Mouse (Mus musculus) forebrain, embryonic 13.5 days (tissue): ENCODE results near the gene Trim33. TPM values are rescaled to one million over a fixed set of nuclear protein-coding genes. Genes with fewer than 3 reads are reported as not detected.

Experiments used
- ATAC-seq: fragments of 200-750 bp; cut with Nextera tagmentation; 2 replicates; pipeline ENCODE4 v1.8.0; 2017
- H3K27ac ChIP-seq: fragments of 300-500 bp; sonication (generic); 2 replicates; pipeline ENCODE4 v1.5.1; 2015; ENCODE audit warnings: inconsistent platforms, mild to moderate bottlenecking, moderate library complexity
- H3K27me3 ChIP-seq: fragments of 300-500 bp; sonication (generic); 2 replicates; pipeline ENCODE4 v1.6.1; 2015; ENCODE audit warnings: mild to moderate bottlenecking, inconsistent platforms
- H3K36me3 ChIP-seq: fragments of 300-500 bp; sonication (generic); 2 replicates; pipeline ENCODE4 v1.6.1; 2015; ENCODE audit warnings: mild to moderate bottlenecking, inconsistent platforms; ENCODE audit not compliant: poor library complexity, severe bottlenecking
- H3K4me1 ChIP-seq: fragments of 300-500 bp; sonication (generic); 2 replicates; pipeline ENCODE4 v1.6.1; 2015; ENCODE audit warnings: inconsistent platforms
- H3K4me2 ChIP-seq: fragments of 300-500 bp; sonication (generic); 2 replicates; pipeline ENCODE4 v1.6.1; 2015; ENCODE audit warnings: inconsistent platforms, mild to moderate bottlenecking, moderate library complexity
- H3K4me3 ChIP-seq: fragments of 300-500 bp; sonication (generic); 2 replicates; pipeline ENCODE4 v1.5.1; 2015; ENCODE audit warnings: mild to moderate bottlenecking, inconsistent platforms
- H3K9ac ChIP-seq: fragments of 300-500 bp; sonication (generic); 2 replicates; pipeline ENCODE4 v1.6.1; 2015; ENCODE audit warnings: mild to moderate bottlenecking, inconsistent platforms
- H3K9me3 ChIP-seq: fragments of 300-500 bp; sonication (generic); replicated peaks from 2 replicates; pipeline ENCODE4 v1.6.1; 2016; ENCODE audit warnings: inconsistent platforms
- WGBS: fragments of 180-500 bp; shearing (Covaris S2); methylation state at CpG from one replicate; pipeline ENCODE4 v1.1.7; 2015; 5-methylcytosine and 5-hydroxymethylcytosine counted together
- polyA plus RNA-seq: library from polyadenylated mRNA; unstranded; fragments of >200 nt; fragmentation: Nextera tagmentation; extraction: Ambion mirVana; gene quantifications from 2 replicates; pipeline ENCODE4 v1.2.1, GENCODE M21; 2015

The Trim33 gene
- polyA plus RNA-seq, 1 experiment from 2014 or later, result 33.0 TPM

DNA sequence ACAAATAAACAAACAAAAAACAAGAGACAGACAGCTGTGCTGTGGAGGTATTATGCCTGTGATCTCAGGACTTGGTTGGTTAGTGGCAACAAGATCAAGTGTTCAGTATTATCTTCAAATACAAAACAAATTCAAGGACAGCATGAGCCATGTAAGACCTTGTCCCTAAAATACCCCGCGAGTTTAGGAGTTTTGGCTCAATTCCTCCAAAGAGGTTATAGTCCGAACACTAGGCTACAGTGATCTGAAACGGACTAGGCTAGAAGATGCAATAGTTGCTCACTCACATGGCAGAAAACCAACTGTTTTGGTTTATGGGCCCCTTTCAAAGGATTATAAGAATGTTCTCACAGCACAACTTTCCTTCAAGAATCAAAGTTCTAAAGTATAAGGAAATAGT, 9.7 kb downstream of the Trim33 start:
- Histone ChIP-seq H3K4me1 (no peaks in the 10 kb centered on the region), H3K9ac (no peak overlapping the region), H3K27ac (no peak overlapping the region), H3K4me3 (no peak overlapping the region), H3K4me2 (no peak overlapping the region), H3K27me3 (no peaks in the 10 kb centered on the region), H3K9me3 (no peaks in the 10 kb centered on the region), H3K36me3 (no peaks in the 10 kb centered on the region)
- 92% methylated on average over 4 of the region's 4 CpGs for WGBS
- ATAC-seq, result no peak

DNA sequence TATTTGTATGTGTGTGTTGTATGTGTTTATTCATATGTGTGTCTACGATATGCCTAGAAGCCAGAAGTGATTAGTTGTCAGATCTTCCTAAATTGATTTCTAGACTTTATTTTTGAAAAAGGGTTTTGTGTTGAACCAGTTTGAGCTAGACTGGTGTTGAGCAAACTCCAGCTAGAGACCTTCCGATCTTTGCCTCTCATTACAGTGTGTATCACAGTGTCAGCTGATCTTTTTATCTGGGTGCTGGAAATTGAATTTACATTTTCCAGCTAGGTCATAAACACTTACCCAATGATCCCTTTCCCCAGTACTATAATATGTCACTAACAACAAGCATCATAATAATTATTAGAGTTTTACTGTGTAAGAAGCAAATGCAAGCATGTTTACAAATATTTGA, 12.0 kb downstream of the Trim33 start:
- Histone ChIP-seq H3K4me1 (no peaks in the 10 kb centered on the region), H3K36me3 (no peaks in the 10 kb centered on the region), H3K27me3 (no peaks in the 10 kb centered on the region), H3K4me2 (no peak overlapping the region), H3K9ac (no peak overlapping the region), H3K9me3 (no peaks in the 10 kb centered on the region), H3K4me3 (no peak overlapping the region), H3K27ac (no peak overlapping the region)
- ATAC-seq, result no peak
- 94% methylated on average over 2 of the region's 2 CpGs for WGBS

DNA sequence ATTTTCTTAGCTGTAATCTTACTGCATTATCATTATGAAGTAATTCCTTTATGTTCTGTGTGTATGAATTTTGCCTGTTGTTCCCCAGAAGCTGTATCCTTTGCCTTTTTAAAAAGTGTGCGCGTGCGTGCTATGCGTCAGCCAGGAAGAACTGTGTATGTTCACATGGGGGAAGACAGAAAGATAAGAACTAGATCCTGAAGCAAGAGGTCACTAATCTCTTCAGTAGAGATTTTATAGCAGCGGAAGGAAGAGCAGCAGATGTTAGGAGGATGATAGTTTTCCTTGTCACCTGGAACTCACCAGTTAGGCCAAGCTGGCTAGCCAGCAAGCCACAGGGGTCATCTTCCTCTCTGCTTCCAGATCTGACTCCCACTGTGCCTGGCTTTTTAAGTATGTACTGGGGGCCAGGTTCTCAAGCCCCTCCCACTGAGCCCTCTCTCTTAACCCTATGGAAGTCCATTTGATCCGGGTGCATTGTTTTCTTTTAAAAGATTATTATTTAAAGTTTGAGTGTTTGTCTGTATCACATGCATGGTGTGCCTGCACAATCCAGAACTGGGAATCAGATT, 26.4 kb downstream of the Trim33 start:
- Histone ChIP-seq H3K4me2 (no peak overlapping the region), H3K36me3 (no peaks in the 10 kb centered on the region), H3K27me3 (no peaks in the 10 kb centered on the region), H3K4me1 (peaks cover 13% of the 10 kb centered on the region), H3K9ac (no peak overlapping the region), H3K27ac (no peak overlapping the region), H3K9me3 (no peaks in the 10 kb centered on the region), H3K4me3 (no peak overlapping the region)
- WGBS, result 81% methylated on average over 6 of the region's 6 CpGs
- no peak for ATAC-seq

DNA sequence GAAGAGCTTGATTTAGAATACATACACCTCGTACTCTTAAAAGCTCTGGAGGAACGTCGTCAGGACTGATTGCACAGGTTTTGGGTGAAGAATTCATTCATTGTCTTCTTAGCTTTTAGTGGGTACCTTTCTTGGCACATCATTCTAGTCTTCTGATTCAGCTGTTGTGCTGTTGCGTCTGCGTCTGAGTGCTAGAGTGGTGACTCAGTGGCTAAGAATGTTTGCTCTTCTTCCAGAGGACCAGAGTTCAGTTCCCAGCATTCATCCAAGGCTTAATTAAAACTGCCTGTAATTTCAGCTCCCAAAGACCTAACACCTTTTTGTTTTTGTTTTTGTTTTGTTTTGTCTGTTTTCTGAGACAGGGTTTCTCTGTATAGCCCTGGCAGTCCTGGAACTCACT, 30.2 kb downstream of the Trim33 start:
- Histone ChIP-seq H3K4me2 (no peak overlapping the region), H3K9me3 (no peaks in the 10 kb centered on the region), H3K4me1 (peaks cover 13% of the 10 kb centered on the region), H3K36me3 (peaks cover 11% of the 10 kb centered on the region; the same call in 1 of the 2 replicates), H3K27me3 (no peaks in the 10 kb centered on the region), H3K4me3 (no peak overlapping the region), H3K27ac (no peak overlapping the region), H3K9ac (no peak overlapping the region)
- ATAC-seq, result no peak
- WGBS, result 61% methylated on average over 5 of the region's 5 CpGs

DNA sequence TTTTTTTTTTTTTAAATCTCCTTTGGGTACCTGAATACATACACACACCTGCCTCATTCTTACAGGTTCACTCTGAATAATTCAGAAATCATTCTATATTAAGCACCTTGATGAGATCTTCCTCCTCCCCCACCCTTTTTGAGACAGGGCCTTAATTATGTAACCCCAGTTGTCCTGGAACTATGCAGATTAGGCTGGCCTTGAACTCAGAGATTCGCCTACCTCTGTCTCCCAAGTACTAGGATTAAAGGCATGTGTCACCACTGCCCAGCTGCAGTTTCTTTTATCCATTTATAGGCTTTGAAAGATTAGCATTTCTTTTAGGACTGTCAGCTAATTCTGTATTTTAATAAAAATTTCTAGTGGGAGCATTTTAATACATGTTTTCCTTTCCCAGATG, 30.7 kb downstream of the Trim33 start:
- Histone ChIP-seq H3K4me1 (peaks cover 13% of the 10 kb centered on the region), H3K9me3 (no peaks in the 10 kb centered on the region), H3K4me2 (no peak overlapping the region), H3K36me3 (peaks cover 15% of the 10 kb centered on the region; the same call in 1 of the 2 replicates), H3K9ac (no peak overlapping the region), H3K27me3 (no peaks in the 10 kb centered on the region), H3K27ac (no peak overlapping the region), H3K4me3 (no peak overlapping the region)
- WGBS, result 39% methylated on average over 1 of the region's 1 CpGs
- ATAC-seq, result no peak

DNA sequence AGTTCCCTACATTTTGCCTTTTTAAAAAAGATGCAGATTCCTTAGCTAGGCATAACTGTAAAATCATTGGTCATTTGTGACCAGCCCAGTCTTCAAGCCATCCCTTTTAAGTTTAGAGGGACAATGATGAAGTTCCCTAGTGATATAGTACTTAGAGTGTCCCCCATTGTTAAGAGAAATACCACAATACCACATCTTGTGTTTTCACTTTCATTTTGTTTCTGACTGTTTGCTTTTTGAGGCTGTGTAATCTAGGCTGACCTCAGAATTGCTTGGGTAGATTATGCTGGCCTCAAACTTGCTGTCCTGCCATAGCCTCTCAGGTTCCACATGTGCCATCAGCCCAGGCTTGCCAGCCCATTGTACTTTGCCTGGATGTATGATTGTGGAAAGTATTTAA, 35.2 kb downstream of the Trim33 start:
- H3K9ac ChIP-seq, result no peak overlapping the region
- no peak overlapping the region for H3K27ac ChIP-seq
- H3K27me3 ChIP-seq, result no peaks in the 10 kb centered on the region

DNA sequence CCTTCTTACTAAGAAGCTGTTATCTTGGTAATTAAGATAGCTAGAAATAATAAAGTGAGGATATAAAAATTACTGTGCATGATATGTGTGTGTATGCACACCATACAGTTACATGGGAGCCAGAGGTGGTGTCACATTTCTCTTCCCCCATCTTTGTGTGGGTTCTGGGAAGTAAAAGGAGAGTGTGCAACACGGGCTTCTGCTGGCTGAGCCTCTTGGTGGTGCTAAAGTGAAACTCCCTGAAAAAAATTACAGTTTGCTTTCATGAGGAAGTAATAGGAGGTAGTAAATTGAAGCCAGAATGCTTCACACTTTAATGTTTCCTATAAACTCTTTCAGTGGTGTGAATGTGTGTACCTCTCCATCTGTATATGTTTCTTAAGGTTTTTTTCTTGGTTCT, 56.3 kb downstream of the Trim33 start:
- Histone ChIP-seq H3K4me2 (no peak overlapping the region), H3K9ac (no peak overlapping the region), H3K36me3 (peaks cover 50% of the 10 kb centered on the region), H3K27ac (no peak overlapping the region), H3K4me3 (no peak overlapping the region), H3K27me3 (no peaks in the 10 kb centered on the region), H3K4me1 (no peaks in the 10 kb centered on the region), H3K9me3 (no peaks in the 10 kb centered on the region)
- no peak for ATAC-seq
- 71% methylated on average over 1 of the region's 1 CpGs for WGBS

More for the DNA sequence above, 35.2 kb downstream of the Trim33 start:
- H3K4me2 ChIP-seq, result no peak overlapping the region
- peaks cover 18% of the 10 kb centered on the region; the same call in 1 of the 2 replicates for H3K36me3 ChIP-seq
- no peaks in the 10 kb centered on the region for H3K9me3 ChIP-seq
- no peaks in the 10 kb centered on the region for H3K4me1 ChIP-seq
- no peak overlapping the region for H3K4me3 ChIP-seq
- ATAC-seq, result no peak

DNA sequence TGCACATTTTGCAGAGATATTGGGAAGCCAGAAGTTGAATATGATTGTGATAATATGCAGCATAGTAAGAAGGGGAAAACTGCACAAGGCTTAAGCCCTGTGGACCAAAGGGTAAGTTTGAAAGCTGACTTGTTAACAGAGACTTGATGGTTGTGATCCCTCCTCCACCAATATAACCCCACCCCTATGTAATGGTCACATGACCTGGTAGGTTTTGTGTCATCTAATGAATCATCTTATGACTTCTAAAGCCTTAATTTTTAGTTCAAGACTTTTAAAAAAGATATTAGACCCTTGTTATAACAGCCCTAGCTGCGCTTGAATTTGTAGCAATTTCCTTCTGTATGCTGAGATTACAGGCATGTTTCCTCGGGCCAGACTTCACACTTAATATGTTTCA, 67.6 kb downstream of the Trim33 start:
- H3K4me3 ChIP-seq, result no peak overlapping the region
- no peaks in the 10 kb centered on the region for H3K9me3 ChIP-seq
- no peak overlapping the region for H3K9ac ChIP-seq
- H3K27ac ChIP-seq, result no peak overlapping the region
- no peak for ATAC-seq
- H3K4me1 ChIP-seq, result no peaks in the 10 kb centered on the region
- no peaks in the 10 kb centered on the region for H3K27me3 ChIP-seq
- no peak overlapping the region for H3K4me2 ChIP-seq
- peaks cover 56% of the 10 kb centered on the region for H3K36me3 ChIP-seq
- 91% methylated on average over 2 of the region's 2 CpGs for WGBS

DNA sequence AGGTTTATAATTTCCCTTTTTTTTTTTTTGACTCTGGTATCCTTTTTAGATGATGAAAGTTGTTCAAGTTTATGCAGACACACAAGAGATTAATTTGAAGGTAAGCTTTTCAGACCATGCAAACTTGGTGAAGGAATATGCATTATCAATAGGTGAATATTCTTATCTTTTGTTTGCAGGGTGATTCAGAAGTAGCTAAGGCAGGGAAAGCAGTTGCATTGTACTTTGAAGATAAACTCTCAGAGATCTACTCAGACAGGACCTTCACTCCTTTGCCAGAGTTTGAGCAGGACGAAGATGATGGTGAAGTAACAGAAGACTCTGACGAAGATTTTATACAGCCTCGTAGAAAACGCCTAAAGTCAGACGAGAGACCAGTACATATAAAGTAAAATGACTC, 74.4 kb downstream of the Trim33 start:
- no peak overlapping the region for H3K4me2 ChIP-seq
- no peak for ATAC-seq
- H3K27me3 ChIP-seq, result no peaks in the 10 kb centered on the region
- H3K9ac ChIP-seq, result no peak overlapping the region
- H3K4me1 ChIP-seq, result no peaks in the 10 kb centered on the region
- no peak overlapping the region for H3K27ac ChIP-seq
- H3K36me3 ChIP-seq, result peaks cover 50% of the 10 kb centered on the region
- H3K4me3 ChIP-seq, result no peak overlapping the region
- H3K9me3 ChIP-seq, result no peaks in the 10 kb centered on the region
- WGBS, result 93% methylated on average over 5 of the region's 5 CpGs

DNA sequence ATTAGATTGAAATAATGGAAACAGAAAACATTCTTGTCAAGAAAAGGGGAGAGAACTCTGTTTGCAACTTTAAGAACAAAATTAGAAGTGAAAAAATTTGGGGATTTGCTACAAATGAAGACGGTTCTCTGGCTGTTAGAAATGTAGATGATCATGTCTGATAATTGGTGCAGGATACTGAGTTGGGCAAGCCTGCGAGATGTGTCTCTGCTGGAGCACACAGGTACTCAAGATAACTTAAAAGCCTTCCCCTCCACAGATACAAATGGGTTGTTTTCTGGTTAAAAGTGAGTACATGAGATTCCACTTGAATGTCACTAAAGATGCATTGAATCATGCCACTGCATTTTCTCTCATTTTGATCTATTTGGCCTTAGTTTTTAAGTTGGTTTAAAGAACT, 74.9 kb downstream of the Trim33 start:
- Histone ChIP-seq H3K27ac (no peak overlapping the region), H3K36me3 (peaks cover 54% of the 10 kb centered on the region), H3K27me3 (no peaks in the 10 kb centered on the region), H3K4me3 (no peak overlapping the region), H3K4me1 (no peaks in the 10 kb centered on the region), H3K9me3 (no peaks in the 10 kb centered on the region), H3K4me2 (no peak overlapping the region), H3K9ac (no peak overlapping the region)
- no peak for ATAC-seq
- 96% methylated on average over 2 of the region's 2 CpGs for WGBS

DNA sequence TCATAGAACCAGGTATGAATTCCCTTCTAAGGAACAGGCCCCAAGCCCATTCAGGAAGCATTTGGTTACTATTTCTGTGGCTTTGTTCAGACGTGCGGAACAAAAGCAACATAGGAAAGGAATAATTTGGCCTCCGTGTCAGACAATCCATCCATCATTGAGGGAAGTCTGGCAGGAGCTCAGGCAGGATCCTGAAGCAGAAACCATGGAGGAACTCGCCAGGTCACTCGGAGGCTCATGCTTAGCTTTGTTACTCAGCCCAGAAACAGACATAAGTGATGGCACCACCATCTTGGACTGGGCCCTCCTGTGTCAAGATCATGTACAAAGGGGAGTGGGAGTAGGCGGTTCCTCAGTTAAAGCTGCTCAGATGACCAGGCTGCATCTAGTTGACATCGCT, 82.1 kb downstream of the Trim33 start:
- no peak overlapping the region for H3K9ac ChIP-seq
- no peak overlapping the region for H3K27ac ChIP-seq
- no peak overlapping the region for H3K4me3 ChIP-seq
- H3K36me3 ChIP-seq, result peaks cover 11% of the 10 kb centered on the region
- H3K4me2 ChIP-seq, result no peak overlapping the region
- H3K27me3 ChIP-seq, result no peaks in the 10 kb centered on the region
- no peaks in the 10 kb centered on the region for H3K4me1 ChIP-seq
- H3K9me3 ChIP-seq, result no peaks in the 10 kb centered on the region
- 92% methylated on average over 7 of the region's 7 CpGs for WGBS
- ATAC-seq, result no peak

DNA sequence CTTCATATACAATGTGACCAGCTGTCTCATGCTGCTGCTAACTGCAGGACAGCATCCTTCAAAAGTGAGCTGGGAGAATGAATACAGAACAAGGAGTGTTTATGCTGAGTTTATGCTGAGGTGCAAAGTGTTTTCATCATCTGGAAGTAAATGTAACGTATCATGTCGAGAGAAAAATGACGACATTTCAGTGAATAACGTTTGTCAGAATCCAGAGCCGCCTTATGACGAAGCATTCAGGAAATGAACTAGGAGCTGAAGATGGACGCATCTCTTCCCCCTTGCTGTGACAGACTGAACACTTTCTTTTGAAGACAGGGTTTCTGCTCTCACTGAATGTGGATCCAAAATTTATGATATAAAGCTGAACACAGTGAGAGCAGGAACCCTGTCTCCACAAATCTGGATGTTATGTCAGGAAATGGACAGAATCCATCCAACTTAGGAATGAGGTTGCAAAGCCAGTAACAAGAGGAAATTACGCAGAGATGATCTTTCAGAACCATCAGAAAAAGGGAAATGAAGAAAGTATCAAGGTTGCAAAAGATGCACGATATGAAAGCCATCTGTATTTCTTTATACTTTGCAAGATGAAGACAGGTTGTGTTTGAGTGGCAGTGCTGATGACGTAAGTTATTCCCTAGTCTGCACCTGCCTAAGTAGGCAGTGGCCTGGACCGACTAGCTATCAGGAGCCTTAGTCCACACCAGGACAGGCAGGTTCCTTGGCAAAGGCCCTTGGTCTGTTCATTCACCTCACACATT, 85.3 kb downstream of the Trim33 start:
- H3K9ac ChIP-seq, result no peak overlapping the region
- H3K27ac ChIP-seq, result no peak overlapping the region
- H3K4me2 ChIP-seq, result no peak overlapping the region
- H3K4me1 ChIP-seq, result no peaks in the 10 kb centered on the region
- H3K4me3 ChIP-seq, result no peak overlapping the region
- ATAC-seq, result no peak
- no peaks in the 10 kb centered on the region for H3K27me3 ChIP-seq
- WGBS, result 91% methylated on average over 11 of the region's 11 CpGs
- no peaks in the 10 kb centered on the region for H3K9me3 ChIP-seq
- no peaks in the 10 kb centered on the region for H3K36me3 ChIP-seq
